Mouse (Mus musculus): ENCODE data around the gene 4933425L06Rik.

4933425L06Rik gene

GRCm38 (mm10) chr13:105081862-105082261 lies at the start of gene 4933425L06Rik:
4933425L06Rik (plus strand) TSS chr13:105082122.
- no peak for DNase-seq (ENCODE audit: extremely low read depth, insufficient read length, low spot score)

GRCm38 (mm10) chr13:105037816-105038215 lies 44.1 kb upstream of the 4933425L06Rik start:
- no peak for DNase-seq (ENCODE audit: extremely low read depth, insufficient read length, low spot score)

- DNase-seq (ENCODE audit: extremely low read depth, insufficient read length, low spot score), result no peak
Observed at GRCm38 (mm10) chr13:105038334-105038733, 43.6 kb upstream of the 4933425L06Rik start.

- DNase-seq (ENCODE audit: extremely low read depth, insufficient read length, low spot score), result no peak
Observed at GRCm38 (mm10) chr13:105043882-105044281, 38.0 kb upstream of the 4933425L06Rik start.

- no peak for DNase-seq (ENCODE audit: extremely low read depth, insufficient read length, low spot score)
Observed at GRCm38 (mm10) chr13:105047377-105047776, 34.5 kb upstream of the 4933425L06Rik start.

GRCm38 (mm10) chr13:105048662-105049061 lies 33.3 kb upstream of the 4933425L06Rik start:
- no peak for DNase-seq (ENCODE audit: extremely low read depth, insufficient read length, low spot score)

GRCm38 (mm10) chr13:105051432-105051831 lies 30.5 kb upstream of the 4933425L06Rik start:
- DNase-seq (ENCODE audit: extremely low read depth, insufficient read length, low spot score), result no peak

- no peak for DNase-seq (ENCODE audit: extremely low read depth, insufficient read length, low spot score)
Observed at GRCm38 (mm10) chr13:105053618-105054017, 28.3 kb upstream of the 4933425L06Rik start.

GRCm38 (mm10) chr13:105054181-105054940 lies 27.6 kb upstream of the 4933425L06Rik start, which contains the start of gene Rgs7bp:
Rgs7bp (minus strand) TSS chr13:105054930.
- peak; percentile 3 for DNase-seq (ENCODE audit: extremely low read depth, insufficient read length, low spot score)

GRCm38 (mm10) chr13:105054941-105055309 lies 27.0 kb upstream of the 4933425L06Rik start:
- DNase-seq (ENCODE audit: extremely low read depth, insufficient read length, low spot score), result no peak

- DNase-seq (ENCODE audit: extremely low read depth, insufficient read length, low spot score), result no peak
Observed at GRCm38 (mm10) chr13:105055374-105055773, 26.5 kb upstream of the 4933425L06Rik start.

GRCm38 (mm10) chr13:105066119-105066518 lies 15.8 kb upstream of the 4933425L06Rik start:
- DNase-seq (ENCODE audit: extremely low read depth, insufficient read length, low spot score), result no peak

GRCm38 (mm10) chr13:105066890-105067845 lies 14.8 kb upstream of the 4933425L06Rik start:
- no peak for DNase-seq (ENCODE audit: extremely low read depth, insufficient read length, low spot score)

- no peak for DNase-seq (ENCODE audit: extremely low read depth, insufficient read length, low spot score)
Observed at GRCm38 (mm10) chr13:105089276-105089675, 7.4 kb downstream of the 4933425L06Rik start.

- DNase-seq (ENCODE audit: extremely low read depth, insufficient read length, low spot score), result no peak
Observed at GRCm38 (mm10) chr13:105096316-105096715, 14.4 kb downstream of the 4933425L06Rik start.

- no peak for DNase-seq (ENCODE audit: extremely low read depth, insufficient read length, low spot score)
Observed at GRCm38 (mm10) chr13:105100705-105101104, 18.8 kb downstream of the 4933425L06Rik start.

- DNase-seq (ENCODE audit: extremely low read depth, insufficient read length, low spot score), result no peak
Observed at GRCm38 (mm10) chr13:105104385-105104784, 22.5 kb downstream of the 4933425L06Rik start.

- DNase-seq (ENCODE audit: extremely low read depth, insufficient read length, low spot score), result no peak
Observed at GRCm38 (mm10) chr13:105111599-105111998, 29.7 kb downstream of the 4933425L06Rik start.

GRCm38 (mm10) chr13:105121617-105122016 lies 39.7 kb downstream of the 4933425L06Rik start:
- DNase-seq (ENCODE audit: extremely low read depth, insufficient read length, low spot score), result no peak

GRCm38 (mm10) chr13:105122092-105122491 lies 40.2 kb downstream of the 4933425L06Rik start:
- DNase-seq (ENCODE audit: extremely low read depth, insufficient read length, low spot score), result no peak

GRCm38 (mm10) chr13:105130080-105130479 lies 48.2 kb downstream of the 4933425L06Rik start:
- no peak for DNase-seq (ENCODE audit: extremely low read depth, insufficient read length, low spot score)

Measured in 3134 (cell line).